Mouse (Mus musculus) mouse trophoblast stem cell (cell line): ENCODE measurements around the gene Ppy.

Source experiments
- in situ Hi-C, 2 experiments: fragments of 300-500 bp; cut with MseI, MboI; formaldehyde crosslinking; loops; 2 replicates in 1 of 2; 3 replicates in 1 of 2; pipeline ENCODE4 v1.15.1; 2025

Gene Ppy

DNA sequence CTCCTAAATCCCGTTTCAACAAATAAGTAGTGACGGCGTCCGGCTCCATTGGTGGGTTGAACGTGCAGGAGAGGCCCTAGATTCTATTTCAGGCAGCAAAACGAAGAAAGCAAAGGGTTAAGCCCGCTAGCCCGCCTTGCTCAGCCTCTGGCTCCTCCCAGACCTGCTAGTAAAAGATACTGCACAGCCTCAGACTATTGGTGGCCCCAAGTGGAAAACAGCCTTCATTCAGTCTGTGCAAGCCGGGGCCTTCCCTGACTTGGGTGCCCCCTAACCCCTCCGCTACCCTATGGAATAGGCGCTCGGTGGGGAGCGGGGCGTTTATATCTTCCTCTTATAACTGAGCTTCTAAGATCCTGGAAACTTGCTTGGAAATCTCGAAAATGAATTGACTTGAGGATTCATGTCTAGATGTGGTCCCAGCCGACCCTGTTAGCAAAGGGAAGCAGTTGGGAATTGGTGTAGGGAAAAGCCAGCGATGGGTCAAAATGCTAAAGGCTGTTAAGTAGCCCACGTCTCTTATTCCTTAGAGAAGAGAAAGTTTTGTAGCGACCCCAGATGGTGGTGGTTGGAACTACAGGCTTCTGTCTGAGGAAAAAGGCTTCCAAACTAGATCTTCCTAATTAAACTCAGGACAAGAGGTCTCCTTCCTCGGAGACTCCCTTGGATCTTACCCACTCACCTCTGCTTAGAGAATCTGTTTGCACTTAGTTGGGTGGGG lies 11.9 kb downstream of the Ppy start:
- in situ Hi-C loops: no loop called here

DNA sequence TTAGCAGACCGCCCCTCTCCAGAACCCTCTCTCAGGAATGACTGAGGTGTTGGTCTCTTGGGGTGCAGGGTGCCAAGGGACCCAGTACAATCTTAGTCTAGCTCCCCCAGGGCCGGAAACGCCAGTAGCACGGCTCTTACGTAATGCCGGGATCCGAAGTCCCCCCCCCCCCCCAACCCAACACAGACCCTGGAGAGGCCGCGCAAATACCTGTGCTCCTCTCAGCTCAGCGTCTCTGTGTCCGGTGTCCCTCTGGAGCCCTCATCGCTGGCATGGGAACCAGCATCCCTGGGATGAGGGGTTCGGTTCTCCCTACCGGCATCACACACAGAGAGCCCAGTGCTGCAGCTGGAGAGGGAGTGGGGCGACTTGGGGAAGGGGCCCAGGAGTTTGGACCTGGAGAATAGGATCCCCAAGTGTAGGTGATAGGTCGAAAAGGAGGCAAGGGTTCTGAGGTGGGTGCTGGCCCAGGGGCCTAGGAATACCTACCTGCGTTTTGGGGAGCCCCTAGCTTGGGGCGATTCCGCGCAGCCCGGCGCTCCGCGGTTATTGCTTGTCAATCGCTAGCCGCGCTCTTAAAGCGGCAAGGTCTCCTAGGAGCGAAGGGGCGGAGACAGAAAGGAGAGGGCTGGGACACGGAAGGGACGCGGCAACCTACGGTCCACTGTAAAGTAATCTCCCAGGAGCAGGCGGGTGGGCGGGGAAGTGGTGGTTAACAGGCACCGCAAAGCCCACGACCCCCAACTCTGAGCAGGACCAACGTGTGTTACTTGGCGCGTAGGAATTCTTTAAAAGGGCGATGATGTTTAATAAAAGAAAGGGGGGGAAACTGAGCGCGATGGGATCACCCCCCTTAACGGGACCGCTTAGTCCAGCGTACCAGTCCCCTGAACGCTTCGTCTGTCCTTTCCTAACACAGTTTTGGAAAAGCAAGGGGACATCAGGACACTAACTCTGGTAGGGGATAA lies 12.9 kb downstream of the Ppy start, which contains the start of gene Mpp2:
TSS of gene Mpp2 (minus strand) at position 585 of the 968 bp plus-strand sequence.
- in situ Hi-C loops: no loop called here

DNA sequence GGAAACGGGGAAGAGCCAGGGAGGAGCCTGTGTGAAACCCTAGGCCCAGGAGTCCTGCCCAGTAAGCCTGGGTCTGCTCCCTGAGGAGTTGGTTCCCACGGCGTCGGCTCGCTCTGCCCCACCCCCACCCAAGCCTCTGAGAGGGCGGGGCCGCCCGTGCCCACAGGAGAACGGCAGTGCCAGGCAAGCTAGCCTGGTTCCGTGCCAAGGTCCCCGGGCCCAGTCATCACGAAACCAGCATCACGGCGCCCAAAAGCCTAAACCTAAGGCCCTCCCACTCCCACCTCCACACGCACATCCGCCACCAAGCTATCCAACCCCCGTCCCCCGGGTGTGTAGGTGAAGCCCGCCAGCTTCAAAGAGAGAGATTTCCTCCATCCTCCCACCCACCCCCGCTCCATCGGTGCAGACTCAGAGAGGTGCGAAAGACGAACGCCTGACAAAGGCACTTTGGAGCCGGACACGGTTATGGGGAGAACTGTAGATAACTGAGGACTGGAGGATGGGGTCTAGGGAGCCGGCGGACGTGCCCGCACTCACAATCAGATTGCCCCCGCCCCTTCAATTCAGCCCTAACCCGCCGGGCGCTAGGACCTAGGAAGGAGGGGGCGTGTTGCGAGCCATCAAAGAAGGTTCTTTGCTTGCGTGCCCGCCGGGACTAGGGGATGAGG lies 13.9 kb downstream of the Ppy start:
- in situ Hi-C loops: no loop called here

DNA sequence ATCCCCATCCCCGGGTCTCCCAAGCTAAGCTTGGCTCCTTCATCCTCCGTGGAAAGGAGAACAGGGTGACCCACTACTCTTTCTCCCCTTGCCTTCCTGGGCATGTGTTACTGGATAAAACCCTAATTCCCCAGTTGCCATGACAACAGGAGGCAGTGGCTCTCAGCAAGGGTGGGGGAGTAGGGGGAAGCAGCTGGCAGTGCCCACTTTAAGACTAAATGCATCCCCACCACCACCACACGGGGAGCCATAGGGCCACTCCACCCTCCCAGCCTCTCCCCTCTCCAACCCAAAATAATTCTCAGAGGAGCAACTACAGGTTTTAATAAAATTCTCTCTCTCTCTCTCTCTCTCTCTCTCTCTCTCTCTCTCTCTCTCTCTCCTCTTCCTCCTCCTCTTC lies 14.8 kb downstream of the Ppy start:
- in situ Hi-C loops: no loop called here

DNA sequence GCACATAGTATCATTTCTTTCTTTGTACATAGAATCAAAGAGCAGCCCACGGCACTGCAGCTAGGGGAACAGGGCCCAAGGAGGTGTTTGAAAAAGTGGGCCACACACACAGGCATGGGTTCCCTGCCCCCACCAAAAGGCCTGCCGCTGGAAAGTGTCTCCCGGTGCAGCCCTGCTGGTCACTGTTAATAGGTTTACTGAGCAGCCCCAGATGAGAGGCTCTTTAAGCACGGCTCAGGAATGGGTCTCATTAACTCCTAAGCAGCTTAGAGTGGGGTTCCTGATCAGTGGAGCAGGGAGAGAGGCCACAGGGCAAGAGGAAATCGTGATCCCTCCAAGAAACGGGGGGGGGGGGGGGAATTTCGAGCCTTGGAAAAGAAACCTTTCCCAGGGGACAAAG lies 17.0 kb downstream of the Ppy start:
- in situ Hi-C loops: no loop called here

DNA sequence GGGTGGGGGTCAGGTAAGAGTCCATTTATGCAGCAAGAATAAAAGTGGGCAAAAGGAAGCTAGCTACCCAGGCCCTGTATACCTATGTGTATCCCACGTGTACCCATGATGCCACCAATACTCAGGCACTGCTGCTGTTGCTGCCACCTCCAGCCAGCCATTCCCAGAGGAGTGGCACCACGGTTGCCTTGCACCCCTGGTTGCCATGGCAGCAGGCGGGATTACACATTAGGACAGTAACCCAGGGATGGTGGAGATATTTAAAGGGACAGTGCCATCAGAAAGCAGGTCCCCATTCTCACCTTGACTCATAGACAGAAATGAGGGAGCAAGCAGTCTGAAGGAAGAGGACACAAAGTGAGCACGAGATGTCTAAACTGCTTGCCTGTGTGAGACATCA lies 17.9 kb downstream of the Ppy start:
- in situ Hi-C loops: no loop called here

DNA sequence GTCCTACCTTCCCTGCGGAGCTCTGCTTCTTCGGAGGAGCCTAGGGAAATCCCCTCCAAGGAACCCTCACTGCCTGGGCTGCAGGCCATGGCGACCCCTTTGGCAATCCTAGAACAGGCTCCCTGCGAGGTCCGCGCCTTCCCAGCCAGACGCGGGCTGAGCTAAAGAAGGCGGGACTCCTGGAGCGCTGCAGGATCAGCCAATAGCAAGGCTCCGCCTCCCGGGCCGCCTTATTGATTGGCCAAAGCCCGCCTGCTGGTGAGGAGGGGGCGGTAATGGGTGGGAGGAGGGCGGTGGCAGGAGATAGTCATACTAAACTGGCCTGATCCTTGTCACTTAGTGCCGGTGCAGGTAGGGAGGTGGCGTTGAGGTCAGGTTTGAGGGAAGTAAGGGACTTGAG lies 18.8 kb downstream of the Ppy start:
- in situ Hi-C loops: no loop called here

DNA sequence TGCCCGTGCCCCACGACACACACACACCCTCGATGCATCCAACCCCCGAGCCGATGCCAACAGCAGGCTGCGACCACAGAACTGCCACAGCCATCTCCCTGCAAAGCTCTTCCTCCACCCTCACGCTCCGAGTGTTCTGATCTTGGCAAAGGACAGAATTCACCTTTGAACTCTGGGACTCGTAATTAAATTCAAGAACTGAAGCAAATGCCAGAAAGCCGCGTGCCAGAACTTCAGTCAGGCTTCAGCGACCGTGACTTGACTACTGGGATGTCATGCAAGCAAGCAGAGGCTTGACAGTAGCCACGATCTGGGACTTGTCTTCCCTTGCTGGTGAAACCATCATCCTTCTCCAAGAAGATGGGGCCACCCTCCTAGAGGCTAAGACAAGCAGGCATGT lies 27.4 kb downstream of the Ppy start:
- in situ Hi-C loops: no loop called here

DNA sequence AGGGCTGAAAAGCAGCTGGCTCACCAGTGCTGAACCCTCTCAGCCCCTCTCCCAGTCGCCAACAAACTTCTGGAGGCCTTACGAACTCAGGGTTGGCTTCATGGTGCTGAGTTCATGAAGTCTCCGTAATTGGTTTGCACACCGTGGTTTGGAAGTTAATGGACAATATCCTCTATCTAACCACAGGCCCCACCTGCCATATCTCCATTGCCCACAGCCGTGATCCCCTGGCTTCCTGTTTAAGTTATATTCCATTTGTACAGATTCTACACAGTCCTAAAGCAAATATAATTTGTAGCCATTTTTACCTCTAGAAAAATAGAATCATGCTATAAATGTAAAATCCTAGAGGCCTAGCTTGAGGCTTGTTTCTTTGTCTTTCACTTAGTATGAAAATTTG lies 28.4 kb downstream of the Ppy start:
- in situ Hi-C loops: no loop called here

DNA sequence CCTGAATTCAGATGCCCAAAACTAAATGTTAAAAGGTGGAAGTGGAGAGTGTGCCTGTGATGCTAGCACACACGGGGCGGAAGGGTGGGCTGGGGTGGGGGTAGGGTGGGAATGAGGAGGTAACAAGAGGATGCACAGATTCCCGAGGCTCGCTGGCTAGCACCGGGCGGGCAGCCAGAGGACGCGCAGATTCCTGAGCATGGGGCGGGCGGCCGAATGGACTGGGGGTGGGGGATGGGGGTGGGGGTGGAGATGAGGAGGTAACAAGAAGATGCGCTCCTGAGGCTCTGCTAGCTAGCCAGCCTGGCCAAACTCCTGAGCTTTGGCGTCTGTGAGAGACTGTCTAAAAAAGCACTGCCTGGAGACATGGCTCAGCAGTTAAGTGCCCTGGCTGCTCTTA lies 30.7 kb downstream of the Ppy start:
- in situ Hi-C loops: no loop called here

DNA sequence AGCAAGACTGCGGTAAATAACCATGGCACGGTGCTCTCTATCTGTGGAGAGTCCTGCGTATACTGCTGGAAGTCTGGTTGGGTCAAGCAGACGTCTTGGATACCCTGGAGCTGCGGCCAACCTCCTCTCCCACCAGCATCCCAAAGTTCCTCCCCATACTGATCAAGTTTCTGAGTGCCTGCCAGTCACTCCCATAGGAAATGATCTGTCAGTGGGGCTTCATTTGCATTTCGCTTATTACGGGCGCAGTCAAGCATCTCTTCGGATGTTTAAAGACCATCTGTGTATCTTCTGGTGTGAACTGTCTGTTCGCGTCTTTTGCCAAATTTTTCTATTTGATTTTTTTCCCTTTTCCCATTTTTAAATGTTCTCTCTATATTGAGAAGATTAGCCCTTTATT lies 31.5 kb downstream of the Ppy start:
- in situ Hi-C loops: loop anchor here in 1 of 2 experiments (10.0 kb wide), 1 partner anchor 65 kb away; no protein-coding TSS in a partner anchor

DNA sequence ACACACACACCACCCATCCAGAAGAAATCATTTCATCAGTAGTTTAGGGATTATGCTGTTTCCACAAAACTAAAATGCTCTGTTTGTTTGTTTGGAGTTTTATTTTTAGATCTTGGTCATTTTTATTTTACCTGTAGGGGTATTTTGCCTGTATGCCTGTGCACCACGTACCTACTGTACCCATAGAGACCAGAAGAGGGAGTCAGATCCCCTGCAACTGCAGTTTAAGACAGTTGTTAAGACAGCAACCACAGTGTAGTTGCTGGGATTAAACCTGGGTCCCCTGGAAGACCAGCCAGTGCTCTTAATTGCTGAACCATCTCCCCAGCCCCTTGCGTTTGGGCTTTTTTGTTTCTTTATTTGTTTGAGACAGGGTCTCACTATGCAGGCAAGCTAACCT lies 32.1 kb downstream of the Ppy start:
- in situ Hi-C loops: loop anchor here in 1 of 2 experiments (10.0 kb wide), 1 partner anchor 66 kb away; no protein-coding TSS in a partner anchor

DNA sequence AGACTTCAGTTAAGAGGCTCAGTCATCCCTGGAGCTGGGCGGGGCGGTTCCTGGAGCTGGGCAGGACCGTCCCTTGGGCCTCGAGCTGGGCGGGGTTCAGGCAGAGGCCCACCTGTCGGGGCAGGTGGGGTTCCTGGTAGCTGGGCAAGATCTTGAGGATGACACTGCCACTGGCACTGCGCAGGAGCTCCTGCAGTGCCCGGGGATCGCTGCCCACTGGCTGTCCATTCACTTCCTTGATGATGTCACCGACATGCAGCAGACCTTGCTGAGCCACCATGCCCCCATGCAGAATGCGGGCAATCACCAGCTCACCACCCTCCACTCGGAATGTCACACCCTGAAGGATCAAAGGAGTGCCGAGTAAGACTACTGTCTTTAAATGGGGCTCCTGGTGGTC lies 38.0 kb downstream of the Ppy start:
- in situ Hi-C loops: loop anchor here (5.0 to 10.0 kb wide), 2 partner anchors 72 to 74 kb away; no protein-coding TSS in a partner anchor

DNA sequence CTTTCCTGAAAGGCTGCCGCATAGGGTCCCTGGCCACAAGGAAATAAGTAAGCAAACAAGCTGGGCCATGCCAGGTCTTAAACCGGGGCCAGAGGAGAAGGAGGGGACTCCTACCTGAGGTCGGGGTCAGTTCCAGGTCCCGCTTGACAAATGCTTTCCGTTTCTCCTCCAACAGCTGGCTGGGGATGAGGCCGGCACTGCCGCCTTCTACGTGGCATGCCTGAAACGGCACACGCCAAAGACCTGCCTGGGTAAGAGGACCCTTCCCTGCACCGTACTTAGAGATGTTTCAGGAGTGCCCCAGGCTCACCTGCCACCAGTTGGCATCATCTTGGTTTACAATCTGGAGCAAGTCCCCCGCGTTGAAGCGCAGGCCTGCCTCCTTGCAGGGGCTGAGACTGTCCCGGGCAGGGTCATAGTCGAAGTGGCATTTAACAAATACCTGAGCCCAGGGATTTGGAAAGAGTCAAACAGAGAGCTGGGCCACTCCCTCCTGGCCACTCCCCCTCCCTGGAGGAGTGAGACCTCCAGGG lies 39.1 kb downstream of the Ppy start:
- in situ Hi-C loops: loop anchor here (5.0 to 10.0 kb wide), 2 partner anchors 73 to 75 kb away; no protein-coding TSS in a partner anchor

DNA sequence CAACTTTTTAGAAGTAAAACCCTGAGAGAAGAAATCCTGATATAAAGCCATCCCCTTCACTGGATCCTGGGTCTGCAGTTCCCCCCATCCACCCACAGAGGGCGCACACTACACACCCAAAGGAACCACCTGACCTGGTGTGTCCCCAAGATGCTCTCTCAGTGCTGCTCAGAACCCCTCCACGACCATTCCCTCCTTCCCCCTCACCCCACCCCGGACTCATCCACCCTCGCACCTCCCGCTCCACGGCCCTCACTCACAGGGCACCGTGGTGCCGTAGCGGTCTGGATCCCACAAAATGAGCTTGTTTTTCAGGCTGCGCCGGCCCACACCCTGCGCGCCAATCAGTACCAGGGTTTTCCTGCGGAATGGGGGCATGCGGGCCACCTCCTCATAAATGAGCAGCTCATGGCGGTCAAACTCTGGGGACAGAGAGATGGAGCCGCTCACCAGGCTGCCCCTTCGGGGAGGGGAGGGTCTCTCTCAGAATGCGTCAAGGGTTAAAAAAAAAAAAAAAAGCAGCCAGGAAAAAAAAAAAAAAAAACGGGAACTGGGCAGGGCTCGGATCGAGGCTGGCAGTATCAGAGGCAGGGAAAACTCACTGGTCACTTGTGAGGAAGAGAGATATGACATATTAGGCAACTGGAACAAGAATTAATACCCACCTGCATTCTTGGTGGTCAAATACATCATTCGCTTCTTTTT lies 39.7 kb downstream of the Ppy start:
- in situ Hi-C loops: loop anchor here (5.0 to 10.0 kb wide), 2 partner anchors 73 to 76 kb away; no protein-coding TSS in a partner anchor

DNA sequence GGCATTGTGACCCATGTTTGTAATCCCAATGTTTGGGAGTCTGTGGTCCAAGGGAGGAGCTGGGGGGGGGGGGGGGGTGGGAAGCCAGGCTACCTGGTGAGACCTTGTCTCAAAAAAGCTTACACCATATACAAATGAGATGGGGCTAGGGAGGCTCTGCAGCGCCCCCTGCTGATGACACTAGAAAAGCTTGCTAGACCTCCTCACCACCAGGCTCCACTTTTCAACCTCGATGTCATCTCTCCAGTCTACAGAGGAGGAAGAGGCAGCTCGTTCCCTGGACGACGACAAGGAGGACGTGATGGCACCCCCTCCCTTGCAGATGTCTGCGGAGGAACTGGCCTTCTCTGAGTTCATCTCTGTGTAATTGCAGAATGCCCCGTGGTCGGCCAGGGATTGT lies 47.3 kb downstream of the Ppy start:
- in situ Hi-C loops: no loop called here

DNA sequence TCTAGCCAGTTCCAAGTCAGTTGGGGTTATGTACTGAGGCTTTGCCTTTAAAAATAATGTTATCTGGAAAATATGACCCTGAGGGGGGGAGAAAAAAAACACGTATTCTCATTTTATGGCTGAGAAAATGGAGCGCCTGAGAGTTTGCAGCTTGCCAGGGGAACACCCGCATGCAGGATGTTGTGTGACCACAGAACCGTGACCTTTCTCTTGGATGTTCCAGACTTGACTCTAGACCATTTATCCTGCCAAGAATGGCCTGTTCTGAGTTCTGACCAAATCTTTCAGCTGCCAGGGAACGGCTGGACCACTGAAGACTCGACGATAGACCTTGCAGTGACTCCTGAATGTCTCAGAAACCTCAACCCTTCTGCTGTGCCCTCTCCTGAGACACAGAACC lies 47.9 kb downstream of the Ppy start:
- in situ Hi-C loops: no loop called here

DNA sequence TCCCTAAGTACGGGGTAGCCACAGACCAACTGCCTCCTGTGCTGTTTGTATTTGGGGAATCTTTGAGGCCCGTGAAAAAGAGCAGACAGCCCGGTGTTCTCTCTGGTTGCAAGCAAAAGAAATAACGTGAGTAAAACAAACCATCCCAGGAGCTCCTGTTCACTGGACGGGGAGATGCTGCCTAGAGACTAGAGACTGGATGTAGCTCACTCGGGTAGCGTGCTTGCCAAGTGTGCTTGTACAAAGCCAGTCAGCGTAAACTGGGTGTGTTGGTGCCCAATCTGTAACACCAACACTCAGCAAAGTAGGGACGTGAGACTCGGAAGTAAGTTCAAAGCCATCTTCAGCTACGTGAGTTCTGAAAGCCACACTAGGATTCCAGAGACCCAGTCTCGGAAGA lies 48.4 kb downstream of the Ppy start:
- in situ Hi-C loops: no loop called here

DNA sequence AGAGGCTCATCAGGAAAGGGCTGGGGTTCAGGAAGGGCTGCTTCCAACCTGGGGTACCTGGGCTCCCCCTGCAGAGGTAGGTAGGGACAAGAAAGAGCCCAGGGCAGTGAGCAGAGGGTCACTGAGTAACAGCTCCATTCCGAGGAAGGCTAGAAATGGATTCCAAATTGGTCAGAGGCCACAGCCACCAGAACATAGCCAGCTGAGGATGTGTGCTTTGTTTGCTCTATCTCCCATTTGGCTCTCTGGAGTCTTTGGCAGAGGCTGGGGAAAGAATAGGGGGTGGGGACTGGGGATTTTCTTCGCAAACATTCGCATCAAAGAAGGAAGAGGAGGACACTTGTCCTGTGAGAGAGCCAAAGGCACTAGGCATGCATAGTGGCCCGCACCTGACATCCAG lies 49.2 kb downstream of the Ppy start:
- in situ Hi-C loops: no loop called here

DNA sequence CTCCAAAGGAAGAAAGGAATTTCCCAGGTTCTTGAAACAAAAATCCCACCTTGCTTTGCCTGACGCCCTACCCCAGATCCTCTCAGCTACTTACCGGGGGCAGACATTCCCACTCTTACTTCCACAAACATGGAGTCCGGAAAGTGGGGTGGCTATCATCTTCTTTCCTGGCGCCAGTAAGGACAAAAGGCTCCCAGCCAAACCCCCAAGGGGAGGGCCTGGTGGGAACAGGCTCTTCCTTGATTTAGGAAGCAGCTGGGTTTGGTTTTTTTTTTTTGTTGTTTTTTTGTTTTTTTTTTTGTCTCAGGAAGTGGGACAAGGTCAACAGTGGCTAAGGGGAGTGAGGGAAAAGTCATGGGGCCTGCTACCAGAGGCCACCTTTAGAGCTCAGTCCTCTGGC lies 49.6 kb downstream of the Ppy start:
- in situ Hi-C loops: no loop called here
